Mouse (Mus musculus): ENCODE measurements around the gene Nup85. TPM values are rescaled to one million over a fixed set of nuclear protein-coding genes. Genes with fewer than 3 reads are reported as not detected.
A peak's percentile ranks its signal among the peaks of the same experiment; 100 is the strongest.
"Not testable (repeated sequence)": the region's sequence is repeated elsewhere in the genome, so short reads cannot be mapped to it uniquely, and the experiment has no call there.

The Nup85 gene
- 80.8 and 105 TPM in 2 replicates for polyA plus RNA-seq (2015; fragmentation: Nextera tagmentation; extraction: Ambion mirVana)

DNA sequence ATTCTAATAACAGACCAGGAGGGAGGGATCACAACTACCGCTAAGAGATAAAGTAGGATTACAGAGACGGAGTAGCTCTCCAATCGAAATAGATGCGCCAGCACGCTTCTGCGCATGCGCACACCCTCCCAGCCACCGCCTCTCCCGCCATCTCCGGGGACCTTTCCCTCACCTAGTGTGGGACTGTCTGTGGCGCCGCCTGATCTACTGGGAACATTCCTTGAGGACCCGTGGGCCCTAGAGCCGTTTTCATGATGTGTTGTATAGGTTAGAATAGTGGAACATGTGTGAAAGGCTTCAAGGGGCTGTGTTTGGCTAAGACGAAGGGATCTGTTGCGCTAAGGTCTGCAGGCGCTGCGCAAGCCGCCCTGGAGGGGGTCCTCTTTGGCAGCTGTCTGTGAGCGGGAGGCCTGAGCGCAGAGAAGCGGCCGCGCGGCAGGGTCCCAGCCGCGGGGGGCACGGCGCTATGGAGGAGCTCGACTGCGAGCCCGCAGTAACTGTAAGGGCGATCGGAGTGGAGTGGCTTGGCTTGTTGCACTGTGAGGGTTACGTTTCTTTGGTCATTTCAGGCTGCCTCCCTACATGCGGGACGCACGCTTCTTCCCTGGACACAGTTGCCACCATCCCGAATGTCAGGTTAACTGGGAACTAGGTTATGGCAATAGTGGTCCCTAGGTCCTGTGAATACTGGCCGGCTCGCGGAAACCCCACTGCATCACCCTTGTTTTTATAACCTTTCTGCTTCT is at the start of gene Nup85:
Gene Nup85 (plus strand): TSS at position 371 of the 746 bp plus-strand sequence.
- peak within 1 kb of the TSS; percentile 67 for H3K9ac ChIP-seq
- peak; percentile 88 for ATAC-seq (replicated peaks; ENCODE audit: insufficient number of reproducible peaks, insufficient read depth, low FRiP score, low read depth)
- H3K27me3 ChIP-seq: no peaks in the 10 kb centered on the region
- peak within 1 kb of the TSS; percentile 68 for H3K4me2 ChIP-seq
- peaks cover 30% of the 10 kb centered on the region for H3K36me3 ChIP-seq
- H3K27ac ChIP-seq: peak within 1 kb of the TSS; percentile 78
- no peaks in the 10 kb centered on the region for H3K9me3 ChIP-seq (replicated peaks)
- WGBS: under 1% methylated on average over 42 of the region's 42 CpGs
- H3K4me3 ChIP-seq: peak within 1 kb of the TSS; percentile 78
- H3K4me1 ChIP-seq (replicated peaks): peaks cover 11% of the 10 kb centered on the region

DNA sequence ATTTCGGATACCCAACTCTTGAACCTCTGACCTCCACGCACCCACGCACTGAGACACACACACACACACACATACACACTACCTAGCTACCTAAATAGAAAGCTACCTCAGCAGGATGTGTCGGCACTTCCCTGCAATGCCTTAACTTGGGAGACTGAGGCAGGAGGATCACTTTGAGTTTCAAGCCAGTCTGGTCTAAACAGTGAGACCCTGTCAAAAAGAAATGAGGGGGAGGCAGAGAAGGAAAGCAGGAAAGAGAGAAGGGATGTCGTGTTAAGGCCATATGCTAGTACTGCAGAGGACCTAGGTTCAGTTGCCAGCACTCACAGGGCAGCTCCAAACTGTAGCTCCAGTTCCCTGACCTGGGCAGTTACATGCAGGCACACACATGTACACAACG is 49.2 kb upstream of the Nup85 start:
- ATAC-seq (replicated peaks; ENCODE audit: insufficient number of reproducible peaks, insufficient read depth, low FRiP score, low read depth): no peak
- Histone ChIP-seq H3K4me3 (no peak overlapping the region), H3K36me3 (no peaks in the 10 kb centered on the region), H3K4me1 (replicated peaks) (peaks cover 51% of the 10 kb centered on the region), H3K9me3 (replicated peaks) (no peaks in the 10 kb centered on the region), H3K4me2 (0 out of 2 replicates have a peak overlapping the region, but pooled peaks have one; percentile 78), H3K9ac (no peak overlapping the region), H3K27ac (0 out of 2 replicates have a peak overlapping the region, but pooled peaks have one; percentile 5), H3K27me3 (no peaks in the 10 kb centered on the region)
- 61% methylated on average over 6 of the region's 6 CpGs for WGBS

DNA sequence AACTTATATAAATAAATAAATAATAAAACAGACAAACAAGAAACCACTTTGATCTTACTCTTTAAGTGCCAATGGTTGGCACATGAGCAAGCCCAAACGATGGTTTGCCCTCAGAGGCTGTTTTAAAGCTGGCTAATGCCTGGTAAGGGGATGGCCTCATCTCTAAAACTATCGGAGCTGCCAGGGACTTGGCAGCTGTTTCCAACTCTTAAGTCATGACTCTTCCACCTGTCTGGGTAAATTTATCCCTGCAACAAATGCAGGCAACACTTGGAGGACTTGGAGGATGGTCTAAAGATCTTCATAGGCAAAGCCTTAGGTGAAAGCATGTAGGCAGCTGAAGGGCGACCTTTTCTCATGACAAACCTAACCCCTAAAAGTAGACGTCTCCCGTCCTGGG is 47.3 kb upstream of the Nup85 start:
- no peak for ATAC-seq (replicated peaks; ENCODE audit: insufficient number of reproducible peaks, insufficient read depth, low FRiP score, low read depth)
- peaks cover 43% of the 10 kb centered on the region for H3K4me1 ChIP-seq (replicated peaks)
- no peak overlapping the region for H3K9ac ChIP-seq
- 73% methylated on average over 5 of the region's 5 CpGs for WGBS
- H3K27me3 ChIP-seq: no peaks in the 10 kb centered on the region
- no peaks in the 10 kb centered on the region for H3K36me3 ChIP-seq
- no peak overlapping the region for H3K4me3 ChIP-seq
- H3K4me2 ChIP-seq: no peak overlapping the region
- H3K27ac ChIP-seq: no peak overlapping the region
- no peaks in the 10 kb centered on the region for H3K9me3 ChIP-seq (replicated peaks)

GRCm38 (mm10) chr11:115518693-115519092 is 45.5 kb upstream of the Nup85 start:
- Histone ChIP-seq H3K27ac (peak overlapping the region; percentile 56), H3K36me3 (peaks cover 7% of the 10 kb centered on the region; the same call in 1 of the 2 replicates), H3K9me3 (replicated peaks) (no peaks in the 10 kb centered on the region), H3K9ac (0 out of 2 replicates have a peak overlapping the region, but pooled peaks have one; percentile 8), H3K4me1 (replicated peaks) (peaks cover 31% of the 10 kb centered on the region), H3K4me3 (no peak overlapping the region), H3K27me3 (no peaks in the 10 kb centered on the region), H3K4me2 (no peak overlapping the region)
- no peak for ATAC-seq (replicated peaks; ENCODE audit: insufficient number of reproducible peaks, insufficient read depth, low FRiP score, low read depth)
- 50% methylated on average over 9 of the region's 9 CpGs for WGBS

GRCm38 (mm10) chr11:115519581-115519980 is 44.7 kb upstream of the Nup85 start:
- Histone ChIP-seq H3K27me3 (no peaks in the 10 kb centered on the region), H3K9ac (no peak overlapping the region), H3K36me3 (peaks cover 15% of the 10 kb centered on the region), H3K9me3 (replicated peaks) (no peaks in the 10 kb centered on the region), H3K4me3 (no peak overlapping the region), H3K4me1 (replicated peaks) (peaks cover 31% of the 10 kb centered on the region), H3K4me2 (no peak overlapping the region), H3K27ac (peak overlapping the region; percentile 84)
- ATAC-seq (replicated peaks; ENCODE audit: insufficient number of reproducible peaks, insufficient read depth, low FRiP score, low read depth): no peak
- WGBS: 75% methylated on average over 3 of the region's 3 CpGs

- Histone ChIP-seq H3K9ac (no peak overlapping the region), H3K9me3 (replicated peaks) (no peaks in the 10 kb centered on the region), H3K4me3 (no peak overlapping the region), H3K27ac (peak overlapping the region; percentile 84), H3K27me3 (no peaks in the 10 kb centered on the region), H3K4me1 (replicated peaks) (peaks cover 27% of the 10 kb centered on the region), H3K4me2 (0 out of 2 replicates have a peak overlapping the region, but pooled peaks have one; percentile 7), H3K36me3 (peaks cover 21% of the 10 kb centered on the region)
- ATAC-seq (replicated peaks; ENCODE audit: insufficient number of reproducible peaks, insufficient read depth, low FRiP score, low read depth): peak; percentile 58
- WGBS: 64% methylated on average over 2 of the region's 2 CpGs
Measured at GRCm38 (mm10) chr11:115520218-115520617, 44.0 kb upstream of the Nup85 start.

GRCm38 (mm10) chr11:115521080-115521479 is 43.2 kb upstream of the Nup85 start:
- Histone ChIP-seq H3K4me1 (replicated peaks) (peaks cover 25% of the 10 kb centered on the region), H3K4me2 (no peak overlapping the region), H3K4me3 (no peak overlapping the region), H3K9me3 (replicated peaks) (no peaks in the 10 kb centered on the region), H3K9ac (no peak overlapping the region), H3K36me3 (peaks cover 30% of the 10 kb centered on the region), H3K27me3 (no peaks in the 10 kb centered on the region), H3K27ac (peak overlapping the region; percentile 84)
- WGBS: 78% methylated on average over 4 of the region's 4 CpGs
- ATAC-seq (replicated peaks; ENCODE audit: insufficient number of reproducible peaks, insufficient read depth, low FRiP score, low read depth): no peak

GRCm38 (mm10) chr11:115522238-115522637 is 42.0 kb upstream of the Nup85 start:
- Histone ChIP-seq H3K4me3 (no peak overlapping the region), H3K27me3 (no peaks in the 10 kb centered on the region), H3K4me1 (replicated peaks) (peaks cover 25% of the 10 kb centered on the region), H3K9me3 (replicated peaks) (no peaks in the 10 kb centered on the region), H3K36me3 (peaks cover 41% of the 10 kb centered on the region), H3K27ac (no peak overlapping the region), H3K4me2 (no peak overlapping the region), H3K9ac (no peak overlapping the region)
- 88% methylated on average over 2 of the region's 2 CpGs for WGBS
- no peak for ATAC-seq (replicated peaks; ENCODE audit: insufficient number of reproducible peaks, insufficient read depth, low FRiP score, low read depth)

- Histone ChIP-seq H3K9ac (no peak overlapping the region), H3K4me2 (no peak overlapping the region), H3K4me1 (replicated peaks) (peaks cover 25% of the 10 kb centered on the region), H3K4me3 (no peak overlapping the region), H3K36me3 (peaks cover 46% of the 10 kb centered on the region), H3K27ac (no peak overlapping the region), H3K27me3 (no peaks in the 10 kb centered on the region), H3K9me3 (replicated peaks) (no peaks in the 10 kb centered on the region)
- WGBS: 83% methylated on average over 2 of the region's 2 CpGs
- no peak for ATAC-seq (replicated peaks; ENCODE audit: insufficient number of reproducible peaks, insufficient read depth, low FRiP score, low read depth)
Measured at GRCm38 (mm10) chr11:115522703-115523102, 41.5 kb upstream of the Nup85 start.

DNA sequence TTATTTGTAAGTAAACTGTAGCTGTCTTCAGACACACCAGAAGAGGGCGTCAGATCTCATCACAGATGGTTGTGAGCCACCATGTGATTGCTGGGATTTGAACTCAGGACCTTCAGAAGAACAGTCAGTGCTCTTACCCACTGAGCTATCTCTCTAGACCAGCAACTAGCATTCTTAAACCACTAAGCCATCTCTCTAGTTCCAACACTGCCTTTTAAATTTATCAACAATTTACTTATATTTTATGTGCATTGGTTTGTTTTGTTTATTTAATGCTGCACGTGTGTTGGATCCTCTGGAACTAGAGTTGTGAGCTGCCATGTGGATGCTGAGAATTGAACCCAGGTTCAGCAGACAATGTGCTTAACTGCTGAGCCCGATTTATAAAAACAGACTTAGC is 37.8 kb upstream of the Nup85 start:
- H3K4me3 ChIP-seq; H3K9ac ChIP-seq; ATAC-seq (replicated peaks; ENCODE audit: insufficient number of reproducible peaks, insufficient read depth, low FRiP score, low read depth); H3K9me3 ChIP-seq (replicated peaks); H3K4me2 ChIP-seq; H3K27ac ChIP-seq; H3K27me3 ChIP-seq; H3K4me1 ChIP-seq (replicated peaks): not testable (repeated sequence)
- peaks cover 76% of the 10 kb centered on the region for H3K36me3 ChIP-seq
- 81% methylated on average over 3 of the region's 3 CpGs for WGBS

DNA sequence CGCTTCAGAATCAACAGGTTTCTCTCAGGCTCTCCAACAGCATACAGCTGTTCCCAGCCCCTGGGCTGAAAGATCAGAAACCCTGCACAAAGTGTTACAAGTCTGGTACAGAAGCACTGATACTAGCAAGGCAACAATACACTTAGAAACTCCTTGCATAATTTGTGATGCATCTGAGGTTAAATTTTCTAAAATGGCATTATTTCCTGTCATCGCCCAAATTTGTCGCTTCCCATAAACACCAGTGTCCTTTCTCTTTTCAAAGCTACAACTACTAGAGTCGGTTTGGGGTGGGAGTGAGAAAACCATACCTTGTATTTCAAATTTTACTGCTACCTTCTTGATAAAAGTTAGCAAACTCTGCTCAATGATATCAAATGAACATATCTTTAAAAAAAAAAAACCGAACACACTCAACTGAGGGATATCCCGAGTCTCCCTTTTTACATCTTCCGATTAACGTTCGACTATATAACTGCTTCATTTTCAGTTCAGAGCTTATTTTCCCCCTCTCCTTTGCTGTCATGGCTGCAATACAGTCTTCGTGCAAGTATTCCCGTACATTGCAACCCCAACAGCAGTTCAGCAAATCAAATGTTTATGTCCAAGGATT is 29.4 kb upstream of the Nup85 start:
- Histone ChIP-seq H3K9ac (peak overlapping the region; percentile 98), H3K4me1 (replicated peaks) (peaks cover 20% of the 10 kb centered on the region), H3K27ac (peak overlapping the region; percentile 100), H3K4me3 (peak overlapping the region; percentile 83), H3K4me2 (peak overlapping the region; percentile 78), H3K36me3 (peaks cover 34% of the 10 kb centered on the region), H3K9me3 (replicated peaks) (no peaks in the 10 kb centered on the region), H3K27me3 (no peaks in the 10 kb centered on the region)
- no peak for ATAC-seq (replicated peaks; ENCODE audit: insufficient number of reproducible peaks, insufficient read depth, low FRiP score, low read depth)
- 4% methylated on average over 11 of the region's 11 CpGs for WGBS

Data from heart, embryonic 15.5 days (tissue).